Mouse (Mus musculus): Measurements from ENCODE around the gene Klhl30. TPM values are rescaled to one million over a fixed set of nuclear protein-coding genes. Genes with fewer than 3 reads are reported as not detected.

The Klhl30 gene
- 10 to 100 TPM; 68.6 to 73.2 TPM for total RNA-seq (2021)
- long read RNA-seq, experiment 1, transcript Klhl30-201 (8 exons, 3,089 nt), result major isoform, 66 of 91 reads
- long read RNA-seq, experiment 1, partial matches to known transcripts, result 23 of 91 reads
- long read RNA-seq, experiment 1, other reads (novel, unspliced or antisense), result 2 of 91 reads
- long read RNA-seq, experiment 2, transcript Klhl30-201 (8 exons, 3,089 nt), result major isoform, 88 of 120 reads
- long read RNA-seq, experiment 2, partial matches to known transcripts, result 19 of 120 reads
- long read RNA-seq, experiment 2, other reads (novel, unspliced or antisense), result 13 of 120 reads

GRCm38 (mm10) chr1:91350841-91351240, at the start of gene Klhl30:
Gene Klhl30 (plus strand): TSS chr1:91351016.
- no peak for DNase-seq (ENCODE audit: low spot score in 2 of 2)

- DNase-seq (ENCODE audit: low spot score in 2 of 2), result no peak
Measured at GRCm38 (mm10) chr1:91301206-91301920, 49.5 kb upstream of the Klhl30 start.

DNA sequence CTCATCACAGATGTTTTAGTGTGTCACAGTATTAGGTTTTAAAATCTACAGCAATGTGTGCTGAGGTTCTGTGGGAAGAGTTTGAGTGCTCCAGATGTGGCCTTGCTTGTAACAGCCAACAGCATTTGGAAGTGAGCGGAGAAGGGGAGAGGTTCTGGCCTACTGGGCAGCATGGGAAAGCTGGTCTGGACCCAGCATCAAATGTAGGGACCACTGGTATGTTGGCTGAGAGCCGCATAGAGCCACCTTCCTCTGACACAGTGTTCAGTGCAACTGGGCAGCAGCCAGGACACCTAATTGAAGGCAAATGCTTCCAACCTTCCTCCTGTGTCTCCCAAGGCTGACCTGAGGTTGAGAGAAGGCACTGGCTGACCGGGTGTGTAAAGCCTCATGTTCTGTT, 48.8 kb upstream of the Klhl30 start:
- DNase-seq (ENCODE audit: low spot score in 2 of 2), result no peak

GRCm38 (mm10) chr1:91304621-91305020, 46.2 kb upstream of the Klhl30 start:
- DNase-seq (ENCODE audit: low spot score in 2 of 2), result no peak

GRCm38 (mm10) chr1:91309366-91310085, 41.3 kb upstream of the Klhl30 start:
- DNase-seq (ENCODE audit: low spot score in 2 of 2), result no peak

DNA sequence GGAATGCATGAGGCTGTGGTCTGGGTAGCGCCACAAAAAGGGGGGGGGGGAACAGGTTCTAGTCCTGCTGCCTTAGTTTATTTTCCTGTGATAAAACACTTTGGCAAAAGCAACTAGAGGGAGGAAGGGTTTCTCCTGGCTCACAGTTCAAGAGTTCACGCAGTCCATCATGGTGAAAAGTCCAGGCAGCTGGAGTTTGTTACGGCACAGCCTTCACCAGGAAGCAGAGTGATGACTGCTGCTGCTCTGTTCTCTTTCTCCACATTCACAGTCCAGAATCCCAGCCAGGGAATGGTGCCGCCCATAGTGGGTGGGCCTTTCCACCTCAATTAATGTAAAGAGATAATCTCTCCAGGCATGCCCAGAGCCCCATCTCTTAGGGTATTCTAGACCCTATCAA, 38.5 kb upstream of the Klhl30 start:
- no peak for DNase-seq (ENCODE audit: low spot score in 2 of 2)

DNA sequence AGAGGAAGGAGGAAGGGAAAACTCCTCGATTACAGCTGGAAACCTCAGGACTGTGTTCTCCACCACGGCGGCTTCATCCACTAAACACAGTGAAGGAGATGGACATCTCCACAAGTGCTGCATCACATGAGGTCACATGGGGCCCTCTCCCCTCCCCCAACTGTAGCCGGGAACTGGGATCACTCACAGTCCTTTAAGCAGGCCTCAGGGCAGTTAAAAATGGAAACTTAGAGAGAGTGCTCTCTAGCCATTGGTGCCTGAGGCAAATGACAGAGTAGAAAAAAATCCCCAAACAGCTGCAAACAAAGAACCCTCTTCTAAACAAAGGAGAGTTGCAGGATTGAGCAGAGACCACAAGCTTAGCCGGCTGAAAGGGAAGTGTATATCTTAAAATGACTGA, 37.6 kb upstream of the Klhl30 start:
- DNase-seq (ENCODE audit: low spot score in 2 of 2), result no peak

- no peak for DNase-seq (ENCODE audit: low spot score in 2 of 2)
Measured at GRCm38 (mm10) chr1:91317656-91318055, 33.2 kb upstream of the Klhl30 start.

- no peak for DNase-seq (ENCODE audit: low spot score in 2 of 2)
Measured at GRCm38 (mm10) chr1:91321760-91322438, 28.9 kb upstream of the Klhl30 start, which contains the start of gene Espnl. Gene Espnl (plus strand): TSS chr1:91322075.

- DNase-seq (ENCODE audit: low spot score in 2 of 2), result no peak
Measured at GRCm38 (mm10) chr1:91324646-91325045, 26.2 kb upstream of the Klhl30 start.

DNA sequence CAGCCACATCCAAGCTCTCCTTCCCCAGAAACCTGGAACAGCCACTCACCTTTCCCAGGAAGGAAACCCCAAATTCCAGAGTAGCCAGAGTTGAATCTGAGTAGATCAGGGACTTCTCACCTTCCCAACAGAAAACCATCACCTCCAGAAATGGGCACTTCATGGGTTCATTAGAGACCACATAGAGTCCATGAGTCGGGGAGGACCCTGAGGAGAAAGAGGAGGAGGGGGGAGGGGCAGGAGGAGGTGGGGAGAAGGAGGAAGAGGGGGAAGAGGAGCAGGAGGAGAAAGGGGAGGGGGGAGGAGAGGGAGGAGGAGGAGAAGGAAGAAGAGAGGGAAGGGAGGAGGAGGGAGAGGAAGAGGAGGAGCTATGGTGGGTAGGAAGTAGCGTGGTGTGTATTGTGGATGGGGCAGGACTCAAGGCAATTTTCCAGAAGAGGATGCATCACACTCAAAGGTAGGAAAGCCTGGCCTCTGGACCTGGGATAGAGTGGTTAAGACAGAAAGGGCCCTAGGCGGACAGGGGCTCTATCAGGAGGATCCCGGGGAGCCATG, 25.3 kb upstream of the Klhl30 start:
- DNase-seq (ENCODE audit: low spot score in 2 of 2), result no peak

- DNase-seq (ENCODE audit: low spot score in 2 of 2), result no peak
Measured at GRCm38 (mm10) chr1:91332102-91332501, 18.7 kb upstream of the Klhl30 start.

GRCm38 (mm10) chr1:91333582-91333981, 17.2 kb upstream of the Klhl30 start:
- no peak for DNase-seq (ENCODE audit: low spot score in 2 of 2)

- DNase-seq (ENCODE audit: low spot score in 2 of 2), result peak in 1 of 2 experiments; percentile 32
Measured at GRCm38 (mm10) chr1:91337355-91337754, 13.5 kb upstream of the Klhl30 start.

- peak in 1 of 2 experiments; percentile 37 for DNase-seq (ENCODE audit: low spot score in 2 of 2)
Measured at GRCm38 (mm10) chr1:91344001-91344400, 6.8 kb upstream of the Klhl30 start.

GRCm38 (mm10) chr1:91344921-91345685, 5.7 kb upstream of the Klhl30 start:
- DNase-seq (ENCODE audit: low spot score in 2 of 2), result no peak

DNA sequence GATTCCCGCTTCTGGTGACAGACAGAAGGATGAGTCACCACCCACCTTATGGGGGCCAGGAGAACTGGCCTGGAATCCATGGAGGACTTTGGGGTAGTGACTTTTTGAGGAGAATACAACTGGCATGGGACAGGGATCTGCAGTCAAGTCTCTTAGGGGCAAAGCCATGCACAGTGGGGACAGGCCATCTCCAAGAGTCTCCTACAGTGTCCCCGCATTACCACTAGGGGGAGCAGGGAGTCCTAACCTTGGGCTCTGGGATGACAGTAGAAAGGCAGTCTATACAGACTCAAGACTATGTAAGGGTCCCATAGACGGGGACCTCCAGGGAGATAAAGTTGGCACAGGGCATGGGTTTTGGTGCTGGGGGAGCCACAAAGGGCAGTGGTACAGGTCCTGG, 3.9 kb upstream of the Klhl30 start:
- DNase-seq (ENCODE audit: low spot score in 2 of 2), result peak in 1 of 2 experiments; percentile 58

- no peak for DNase-seq (ENCODE audit: low spot score in 2 of 2)
Measured at GRCm38 (mm10) chr1:91351249-91351648, 433 bp downstream of the Klhl30 start.

- DNase-seq (ENCODE audit: low spot score in 2 of 2), result no peak
Measured at GRCm38 (mm10) chr1:91352277-91352676, 1.5 kb downstream of the Klhl30 start.

DNA sequence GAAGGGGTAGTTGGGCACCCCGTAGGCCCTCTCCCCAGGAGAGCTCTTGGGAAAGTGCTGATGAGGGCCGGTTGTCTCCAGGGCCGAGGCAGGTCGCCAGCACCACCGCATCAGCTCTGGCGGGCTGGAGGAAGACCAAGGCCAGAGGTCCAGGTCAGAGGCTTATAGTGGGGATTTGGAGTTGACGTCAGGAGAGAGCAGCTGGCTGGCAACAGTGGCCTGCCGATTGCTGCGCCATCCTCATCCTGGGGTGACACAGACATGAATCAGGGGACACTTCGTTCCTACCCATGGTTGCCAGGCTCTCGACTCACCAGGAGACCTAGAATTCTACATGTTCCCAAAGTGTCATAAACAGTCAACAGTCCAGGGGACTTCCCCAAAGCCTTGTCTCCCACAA, 5.3 kb downstream of the Klhl30 start:
- no peak for DNase-seq (ENCODE audit: low spot score in 2 of 2)
